Mouse (Mus musculus) spleen, adult 2 months (tissue): ENCODE measurements at regions not wholly inside any gene's neighbourhood (a gene's known extent, or its start where the extent isn't known, plus 50 kb on each side); places are given as distances from the start of the nearest gene placed in this dataset.
"Not testable (repeated sequence)": the region's sequence is repeated elsewhere in the genome, so short reads cannot be mapped to it uniquely, and the experiment has no call there.

Experiments used
- DNase-seq, 2 experiments: peaks; one replicate each; pipeline versions ENCODE4 v3.0.0 to v3.0.0-alpha.2; 2012 to 2021; ENCODE audit warnings: low spot score in 2 of 2, low read depth in 1 of 2
- H3K27ac ChIP-seq: fragments of 200-500 bp; 2 replicates; pipeline ENCODE4 v1.5.1; 2012; ENCODE audit warnings: low read length, inconsistent platforms; ENCODE audit not compliant: insufficient read depth
- H3K27me3 ChIP-seq: fragments of 200-500 bp; 2 replicates; pipeline ENCODE4 v1.6.1; 2012; ENCODE audit warnings: mild to moderate bottlenecking, moderate library complexity, low read length, inconsistent platforms; ENCODE audit not compliant: control insufficient read depth, insufficient read depth
- H3K36me3 ChIP-seq: fragments of 200-500 bp; 2 replicates; pipeline ENCODE4 v1.6.1; 2012; ENCODE audit warnings: mild to moderate bottlenecking, low read length, inconsistent platforms; ENCODE audit not compliant: control insufficient read depth, insufficient read depth
- H3K4me1 ChIP-seq: fragments of 200-500 bp; 2 replicates; pipeline ENCODE4 v1.6.1; 2011; ENCODE audit warnings: inconsistent platforms; ENCODE audit not compliant: control insufficient read depth, insufficient read depth, insufficient read length
- H3K4me3 ChIP-seq: fragments of 200-500 bp; 2 replicates; pipeline ENCODE4 v1.5.1; 2011; ENCODE audit warnings: mild to moderate bottlenecking, inconsistent platforms; ENCODE audit not compliant: insufficient read depth, insufficient read length; ENCODE audit errors: extremely low read depth
- CTCF ChIP-seq: fragments of 200-500 bp; IDR thresholded peaks from 2 replicates; pipeline ENCODE4 v1.5.1; 2011; ENCODE audit warnings: mild to moderate bottlenecking, inconsistent platforms; ENCODE audit not compliant: insufficient read depth, insufficient read length, insufficient replicate concordance; ENCODE audit errors: extremely low read depth
- POLR2A ChIP-seq: fragments of 200-500 bp; IDR thresholded peaks from 2 replicates; pipeline ENCODE4 v1.6.1; 2011; ENCODE audit warnings: low read depth, low read length, inconsistent platforms
- WGBS: fragments of 180-500 bp; shearing (Covaris S2); methylation state at CpG from one replicate; pipeline ENCODE4 v1.1.7; 2018; 5-methylcytosine and 5-hydroxymethylcytosine counted together

- 21% methylated on average over 1 of the region's 1 CpGs for WGBS
- Histone ChIP-seq H3K4me1 (no peaks in the 10 kb centered on the region), H3K4me3 (no peak overlapping the region), H3K27ac (no peak overlapping the region), H3K27me3 (no peaks in the 10 kb centered on the region), H3K36me3 (no peaks in the 10 kb centered on the region)
- no peak for DNase-seq
- TF ChIP-seq CTCF (no peak), POLR2A (no peak)
These were observed 401.4 kb downstream of the 1190002N15Rik start for GRCm38 (mm10) chr9:94136444-94136843.

GRCm38 (mm10) chr9:94133682-94134081 lies 404.2 kb downstream of the 1190002N15Rik start:
- H3K4me1 ChIP-seq = no peaks in the 10 kb centered on the region
- no peak for DNase-seq
- TF ChIP-seq CTCF (no peak), POLR2A (no peak)
- H3K36me3 ChIP-seq = no peaks in the 10 kb centered on the region
- no peak overlapping the region for H3K4me3 ChIP-seq
- no peaks in the 10 kb centered on the region for H3K27me3 ChIP-seq
- no peak overlapping the region for H3K27ac ChIP-seq
- WGBS = 75% methylated on average over 2 of the region's 2 CpGs

- TF ChIP-seq CTCF = no peak
- no peak for TF ChIP-seq POLR2A
- Histone ChIP-seq H3K27ac (no peak overlapping the region), H3K4me1 (no peaks in the 10 kb centered on the region), H3K4me3 (no peak overlapping the region), H3K27me3 (no peaks in the 10 kb centered on the region), H3K36me3 (no peaks in the 10 kb centered on the region)
- 94% methylated on average over 1 of the region's 1 CpGs for WGBS
- no peak for DNase-seq
These were observed 406.5 kb downstream of the 1190002N15Rik start for GRCm38 (mm10) chr9:94131367-94131766.

GRCm38 (mm10) chr9:94116961-94117360 lies 420.9 kb downstream of the 1190002N15Rik start:
- 90% methylated on average over 5 of the region's 5 CpGs for WGBS
- no peak for DNase-seq
- TF ChIP-seq CTCF = no peak
- no peak for TF ChIP-seq POLR2A
- H3K4me1 ChIP-seq = no peaks in the 10 kb centered on the region
- H3K27me3 ChIP-seq = no peaks in the 10 kb centered on the region
- H3K36me3 ChIP-seq = no peaks in the 10 kb centered on the region
- H3K4me3 ChIP-seq = no peak overlapping the region
- H3K27ac ChIP-seq = no peak overlapping the region

GRCm38 (mm10) chr9:94107701-94108100 lies 430.2 kb downstream of the 1190002N15Rik start:
- H3K4me1 ChIP-seq, DNase-seq, H3K27ac ChIP-seq, H3K27me3 ChIP-seq, H3K4me3 ChIP-seq, H3K36me3 ChIP-seq: not testable (repeated sequence)
- 69% methylated on average over 1 of the region's 1 CpGs for WGBS

- TF ChIP-seq POLR2A = no peak
- TF ChIP-seq CTCF = no peak
- DNase-seq = no peak
- 82% methylated on average over 4 of the region's 4 CpGs for WGBS
These were observed 433.2 kb downstream of the 1190002N15Rik start for GRCm38 (mm10) chr9:94104669-94105068.

GRCm38 (mm10) chr9:94101958-94102357 lies 435.9 kb downstream of the 1190002N15Rik start:
- DNase-seq = no peak

More at GRCm38 (mm10) chr9:94104669-94105068, 433.2 kb downstream of the 1190002N15Rik start:
- H3K4me1 ChIP-seq = no peaks in the 10 kb centered on the region
- no peaks in the 10 kb centered on the region for H3K36me3 ChIP-seq
- no peaks in the 10 kb centered on the region for H3K27me3 ChIP-seq
- H3K4me3 ChIP-seq = no peak overlapping the region
- H3K27ac ChIP-seq = no peak overlapping the region

More at GRCm38 (mm10) chr9:94101958-94102357, 435.9 kb downstream of the 1190002N15Rik start:
- TF ChIP-seq CTCF (no peak), POLR2A (no peak)
- Histone ChIP-seq H3K36me3 (no peaks in the 10 kb centered on the region), H3K4me1 (no peaks in the 10 kb centered on the region), H3K4me3 (no peak overlapping the region), H3K27me3 (no peaks in the 10 kb centered on the region), H3K27ac (no peak overlapping the region)
- WGBS = 68% methylated on average over 3 of the region's 3 CpGs
